Mouse (Mus musculus) embryonic facial prominence, embryonic 13.5 days (tissue): ENCODE data around the gene Tmem151a. TPM values are rescaled to one million over a fixed set of nuclear protein-coding genes. Genes with fewer than 3 reads are reported as not detected.
A peak's percentile ranks its signal among the peaks of the same experiment; 100 is the strongest.

Source experiments
- ATAC-seq: fragments of 200-750 bp; cut with Nextera tagmentation; 2 replicates; pipeline ENCODE4 v1.8.0; 2017; ENCODE audit warnings: low read depth; ENCODE audit not compliant: insufficient number of reproducible peaks, insufficient read depth, low FRiP score, low TSS enrichment
- H3K27ac ChIP-seq: fragments of 300-500 bp; sonication (generic); 2 replicates; pipeline ENCODE4 v1.5.1; 2015; ENCODE audit warnings: moderate library complexity, mild to moderate bottlenecking, inconsistent platforms
- H3K27me3 ChIP-seq: fragments of 300-500 bp; sonication (generic); 2 replicates; pipeline ENCODE4 v1.6.1; 2015; ENCODE audit warnings: mild to moderate bottlenecking, inconsistent platforms
- H3K36me3 ChIP-seq: fragments of 300-500 bp; sonication (generic); 2 replicates; pipeline ENCODE4 v1.6.1; 2015; ENCODE audit warnings: mild to moderate bottlenecking, inconsistent platforms
- H3K4me1 ChIP-seq: fragments of 300-500 bp; sonication (generic); 2 replicates; pipeline ENCODE4 v1.6.1; 2015; ENCODE audit warnings: inconsistent platforms
- H3K4me2 ChIP-seq: fragments of 300-500 bp; sonication (generic); 2 replicates; pipeline ENCODE4 v1.6.1; 2015; ENCODE audit warnings: moderate library complexity, mild to moderate bottlenecking, inconsistent platforms
- H3K4me3 ChIP-seq: fragments of 300-500 bp; sonication (generic); 2 replicates; pipeline ENCODE4 v1.5.1; 2015; ENCODE audit warnings: mild to moderate bottlenecking, inconsistent platforms
- H3K9ac ChIP-seq: fragments of 300-500 bp; sonication (generic); 2 replicates; pipeline ENCODE4 v1.6.1; 2015; ENCODE audit warnings: mild to moderate bottlenecking, inconsistent platforms
- H3K9me3 ChIP-seq: fragments of 300-500 bp; sonication (generic); 2 replicates; pipeline ENCODE4 v1.6.1; 2016; ENCODE audit warnings: inconsistent platforms
- WGBS: fragments of 180-500 bp; shearing (Covaris S2); methylation state at CpG from one replicate; pipeline ENCODE4 v1.1.7; 2015; ENCODE audit warnings: mixed read lengths; 5-methylcytosine and 5-hydroxymethylcytosine counted together
- polyA plus RNA-seq: library from polyadenylated mRNA; unstranded; fragments of >200 nt; fragmentation: Nextera tagmentation; extraction: Ambion mirVana; gene quantifications from 2 replicates; pipeline ENCODE4 v1.2.1, GENCODE M21; 2015

Tmem151a gene
- polyA plus RNA-seq, 1 experiment from 2014 or later = 2.6 TPM

GRCm38 (mm10) chr19:5108271-5108575, 22.9 kb upstream of the Tmem151a start:
- H3K9me3 ChIP-seq = no peaks in the 10 kb centered on the region
- peaks cover 69% of the 10 kb centered on the region for H3K36me3 ChIP-seq
- WGBS = 34% methylated on average over 5 of the region's 5 CpGs
- no peaks in the 10 kb centered on the region for H3K27me3 ChIP-seq
- H3K4me3 ChIP-seq = no peak overlapping the region
- no peak for ATAC-seq
- H3K4me2 ChIP-seq = no peak overlapping the region
- peaks cover 23% of the 10 kb centered on the region for H3K4me1 ChIP-seq
- H3K27ac ChIP-seq = no peak overlapping the region
- H3K9ac ChIP-seq = no peak overlapping the region

GRCm38 (mm10) chr19:5107556-5108270, 22.4 kb upstream of the Tmem151a start:
- Histone ChIP-seq H3K4me3 (0 out of 2 replicates have a peak overlapping the region, but pooled peaks have one; percentile 82), H3K4me1 (peaks cover 23% of the 10 kb centered on the region), H3K9ac (0 out of 2 replicates have a peak overlapping the region, but pooled peaks have one; percentile 51), H3K36me3 (peaks cover 69% of the 10 kb centered on the region), H3K4me2 (no peak overlapping the region), H3K27ac (peak overlapping the region; percentile 95; the same call in 1 of the 2 replicates), H3K27me3 (no peaks in the 10 kb centered on the region), H3K9me3 (no peaks in the 10 kb centered on the region)
- no peak for ATAC-seq
- 71% methylated on average over 18 of the region's 18 CpGs for WGBS

DNA sequence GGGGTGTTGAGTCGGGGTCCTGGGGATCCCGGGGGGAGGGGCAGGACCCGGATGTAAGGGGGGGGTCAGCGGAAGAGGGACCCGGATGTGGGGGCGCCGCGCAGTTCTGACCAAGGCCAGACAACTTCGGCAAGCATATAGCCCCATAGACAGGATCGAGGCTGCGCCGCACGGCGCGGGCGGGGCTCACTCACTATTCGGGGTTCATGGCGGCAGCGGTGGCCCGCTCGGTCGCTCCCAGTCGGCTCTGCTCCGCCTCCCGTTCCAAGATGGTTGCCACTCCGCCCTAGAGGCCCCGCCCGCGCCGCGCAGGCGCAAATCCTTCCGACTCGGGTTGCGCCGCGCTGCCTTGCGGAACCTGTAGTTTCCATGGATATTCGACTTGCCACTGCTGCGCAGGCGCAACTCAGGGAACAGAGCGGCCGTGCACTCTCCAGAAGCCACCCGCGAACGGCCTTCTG, 21.4 kb upstream of the Tmem151a start, which contains the start of gene Rab1b:
Rab1b (minus strand) TSS at position 342 of the 461 bp plus-strand sequence.
- Histone ChIP-seq H3K36me3 (peaks cover 70% of the 10 kb centered on the region), H3K27ac (peak within 1 kb of the TSS; percentile 95), H3K9ac (peak within 1 kb of the TSS; percentile 92), H3K9me3 (no peaks in the 10 kb centered on the region), H3K4me1 (peaks cover 23% of the 10 kb centered on the region), H3K4me3 (peak within 1 kb of the TSS; percentile 82), H3K27me3 (no peaks in the 10 kb centered on the region), H3K4me2 (peak within 1 kb of the TSS; percentile 89)
- ATAC-seq = peak; percentile 92
- under 1% methylated on average over 46 of the region's 46 CpGs for WGBS

GRCm38 (mm10) chr19:5106074-5106473, 20.7 kb upstream of the Tmem151a start:
- H3K27ac ChIP-seq = peak overlapping the region; percentile 95
- WGBS = 14% methylated on average over 9 of the region's 9 CpGs
- peak overlapping the region; percentile 92 for H3K9ac ChIP-seq
- H3K9me3 ChIP-seq = no peaks in the 10 kb centered on the region
- ATAC-seq = no peak
- no peaks in the 10 kb centered on the region for H3K27me3 ChIP-seq
- peaks cover 23% of the 10 kb centered on the region for H3K4me1 ChIP-seq
- H3K4me2 ChIP-seq = peak overlapping the region; percentile 89
- peak overlapping the region; percentile 82 for H3K4me3 ChIP-seq
- peaks cover 70% of the 10 kb centered on the region for H3K36me3 ChIP-seq

DNA sequence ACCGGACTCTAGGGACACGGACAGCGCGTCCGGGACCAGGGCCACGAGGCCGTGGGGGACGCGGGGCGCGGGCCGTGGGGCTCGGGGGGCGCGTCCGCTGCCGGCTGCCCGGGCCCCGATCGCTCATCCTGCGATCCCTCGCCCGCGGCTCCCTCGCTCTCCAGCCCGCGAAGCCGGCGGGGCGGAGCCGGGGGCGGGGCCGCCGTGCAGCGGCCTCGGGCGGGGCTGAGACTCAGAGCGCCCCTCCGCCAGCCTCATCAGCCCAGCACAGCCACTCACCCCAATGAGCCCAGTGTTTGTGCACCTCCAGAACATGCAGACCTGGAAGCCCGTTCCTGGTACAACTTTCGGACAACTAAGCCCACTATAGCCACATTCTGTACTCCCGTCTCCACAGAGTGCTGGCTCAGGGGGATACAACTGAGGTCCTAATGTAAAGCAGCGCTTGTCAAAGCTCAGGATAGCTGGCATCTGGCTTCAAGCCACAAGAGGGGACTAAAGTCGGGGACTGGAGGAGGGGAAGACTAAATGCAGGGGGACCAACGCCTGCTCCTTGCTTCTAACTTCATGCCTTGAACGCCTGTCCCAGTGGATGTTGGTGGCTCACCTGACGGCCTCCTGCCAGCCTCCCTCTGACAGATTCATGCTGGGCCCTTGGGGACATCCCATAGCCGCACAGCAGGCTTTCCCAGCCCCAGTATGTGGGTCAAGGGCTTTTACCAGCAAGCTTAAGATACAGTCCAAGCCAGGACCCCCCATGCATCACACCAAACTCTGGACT, 13.2 kb upstream of the Tmem151a start, which contains the start of gene Cnih2:
Cnih2 (minus strand) TSS at position 159 of the 781 bp plus-strand sequence.
- peaks cover 44% of the 10 kb centered on the region for H3K36me3 ChIP-seq
- peak within 1 kb of the TSS; percentile 94 for H3K9ac ChIP-seq
- H3K4me3 ChIP-seq = peak within 1 kb of the TSS; percentile 79
- peak within 1 kb of the TSS; percentile 91 for H3K4me2 ChIP-seq
- ATAC-seq = peak; percentile 50; the same call in 1 of the 2 replicates
- peaks cover 61% of the 10 kb centered on the region for H3K4me1 ChIP-seq
- 2% methylated on average over 38 of the region's 48 CpGs for WGBS
- H3K27ac ChIP-seq = peak within 1 kb of the TSS; percentile 75
- H3K27me3 ChIP-seq = no peaks in the 10 kb centered on the region
- H3K9me3 ChIP-seq = no peaks in the 10 kb centered on the region

DNA sequence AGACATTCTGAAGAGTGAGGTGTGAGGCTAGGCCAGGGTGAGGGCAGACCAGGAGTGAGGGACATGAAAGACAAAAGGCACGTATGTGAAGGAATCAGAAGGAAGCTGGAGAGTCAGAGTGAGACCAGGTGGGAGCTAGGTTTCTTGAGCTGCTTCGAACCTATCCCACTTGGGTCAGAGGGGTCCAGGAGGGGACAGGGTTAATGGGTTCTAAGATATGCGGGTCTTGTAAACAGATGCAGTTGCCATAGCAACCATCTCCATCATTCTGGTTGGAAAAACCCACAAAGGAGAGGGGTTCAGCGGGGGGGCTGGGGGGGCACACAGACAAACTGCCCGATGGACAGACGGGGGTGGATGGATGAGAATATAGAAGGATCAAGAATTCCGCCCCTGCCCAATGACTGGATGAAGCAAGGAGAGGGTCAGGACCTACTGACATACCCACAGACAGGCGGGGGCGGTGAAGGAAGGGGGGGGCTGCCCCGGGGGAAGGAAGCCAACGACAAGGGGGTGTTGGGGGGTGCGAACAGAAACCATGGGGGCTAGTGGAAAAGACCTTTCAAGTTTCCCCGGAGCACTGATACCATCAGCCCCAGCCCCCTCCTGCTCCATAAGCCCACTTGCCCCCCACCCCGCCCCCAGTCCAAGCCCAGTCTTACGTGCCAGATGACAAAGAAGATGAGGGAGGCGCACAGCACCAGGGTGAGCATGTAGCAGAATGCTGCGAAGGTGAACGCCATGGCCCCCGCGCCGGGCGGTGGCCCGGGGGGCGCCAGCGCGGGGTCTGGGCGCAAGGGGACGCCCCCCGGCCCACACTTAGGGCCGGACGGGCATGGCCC, 12.4 kb upstream of the Tmem151a start:
- peak overlapping the region; percentile 91 for H3K4me2 ChIP-seq
- H3K4me1 ChIP-seq = peaks cover 64% of the 10 kb centered on the region

DNA sequence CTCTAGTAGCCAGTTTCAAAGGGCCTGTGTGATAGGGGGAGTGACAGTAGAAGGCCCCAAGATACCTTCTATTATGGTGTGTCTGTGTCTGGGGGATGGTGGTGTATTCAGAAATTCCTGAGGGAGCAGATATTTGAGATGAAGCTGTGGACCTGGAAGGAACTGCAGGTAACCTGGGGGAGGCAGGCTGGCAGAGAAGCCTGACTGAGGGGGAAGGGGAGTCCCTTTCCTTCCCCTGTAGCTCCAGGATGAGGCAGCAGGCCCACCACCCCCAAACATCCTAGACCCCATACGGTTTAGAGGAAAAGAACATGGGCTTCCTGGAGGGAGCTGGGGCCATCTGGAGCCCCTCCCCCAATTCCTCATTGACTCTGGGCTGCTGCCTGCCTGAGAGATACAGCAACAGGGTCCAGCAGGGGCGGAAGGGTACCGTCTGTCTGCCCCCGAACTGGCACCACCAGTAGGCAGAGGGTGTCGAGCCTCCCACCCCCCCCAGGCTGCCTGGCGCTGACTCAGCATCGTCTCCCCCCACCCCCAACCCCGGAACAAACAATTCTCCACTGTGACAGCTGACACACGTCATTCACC, 10.7 kb upstream of the Tmem151a start:
- Histone ChIP-seq H3K36me3 (peaks cover 44% of the 10 kb centered on the region), H3K27ac (no peak overlapping the region), H3K9ac (peak overlapping the region; percentile 94; the same call in 1 of the 2 replicates), H3K9me3 (no peaks in the 10 kb centered on the region), H3K4me2 (peak overlapping the region; percentile 91), H3K27me3 (no peaks in the 10 kb centered on the region), H3K4me1 (peaks cover 64% of the 10 kb centered on the region), H3K4me3 (peak overlapping the region; percentile 79; the same call in 1 of the 2 replicates)
- no peak for ATAC-seq
- 16% methylated on average over 9 of the region's 9 CpGs for WGBS

More for the DNA sequence above, 12.4 kb upstream of the Tmem151a start:
- Histone ChIP-seq H3K9me3 (no peaks in the 10 kb centered on the region), H3K27me3 (no peaks in the 10 kb centered on the region), H3K27ac (peak overlapping the region; percentile 75), H3K9ac (peak overlapping the region; percentile 94), H3K36me3 (peaks cover 44% of the 10 kb centered on the region), H3K4me3 (peak overlapping the region; percentile 79)
- ATAC-seq = peak; percentile 11; the same call in 1 of the 2 replicates
- 3% methylated on average over 29 of the region's 31 CpGs for WGBS

DNA sequence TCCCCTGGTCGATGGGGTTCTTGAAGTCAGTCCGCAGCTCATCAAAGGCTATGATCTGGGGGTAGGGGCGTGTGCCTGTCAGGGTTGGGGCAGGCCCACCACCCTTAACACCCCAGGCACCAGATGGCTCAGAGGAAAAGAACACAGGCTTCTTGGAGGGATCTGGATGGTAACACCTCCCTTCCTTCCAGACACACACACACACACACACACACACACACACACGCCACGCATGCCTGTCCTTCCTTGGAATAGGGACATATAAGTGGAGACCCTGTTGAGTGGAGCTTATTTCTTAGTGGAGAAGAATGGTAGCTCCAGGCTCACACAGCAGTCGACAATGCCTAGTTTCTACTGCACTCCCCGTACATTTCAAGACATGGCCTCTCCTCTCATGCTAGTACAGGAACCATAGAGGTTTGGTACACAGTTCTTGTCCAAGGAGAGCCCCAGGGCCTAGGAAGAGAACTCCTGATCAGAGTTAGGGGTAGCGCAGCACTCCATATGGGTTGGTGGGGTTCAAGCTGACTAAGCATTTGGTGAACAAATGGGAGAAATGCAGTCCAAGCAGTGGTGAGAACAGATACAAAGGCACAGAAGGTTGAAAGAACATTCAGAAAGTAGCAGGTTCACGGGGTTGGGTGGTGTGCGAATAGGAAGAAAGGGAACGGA, 9.6 kb upstream of the Tmem151a start:
- WGBS = 47% methylated on average over 11 of the region's 11 CpGs
- Histone ChIP-seq H3K9me3 (no peaks in the 10 kb centered on the region), H3K27ac (peak overlapping the region; percentile 12; the same call in 1 of the 2 replicates), H3K9ac (peak overlapping the region; percentile 32; the same call in 1 of the 2 replicates), H3K4me1 (peaks cover 63% of the 10 kb centered on the region), H3K4me2 (peak overlapping the region; percentile 44), H3K4me3 (peak overlapping the region; percentile 16; the same call in 1 of the 2 replicates), H3K36me3 (peaks cover 41% of the 10 kb centered on the region), H3K27me3 (no peaks in the 10 kb centered on the region)
- ATAC-seq = no peak

DNA sequence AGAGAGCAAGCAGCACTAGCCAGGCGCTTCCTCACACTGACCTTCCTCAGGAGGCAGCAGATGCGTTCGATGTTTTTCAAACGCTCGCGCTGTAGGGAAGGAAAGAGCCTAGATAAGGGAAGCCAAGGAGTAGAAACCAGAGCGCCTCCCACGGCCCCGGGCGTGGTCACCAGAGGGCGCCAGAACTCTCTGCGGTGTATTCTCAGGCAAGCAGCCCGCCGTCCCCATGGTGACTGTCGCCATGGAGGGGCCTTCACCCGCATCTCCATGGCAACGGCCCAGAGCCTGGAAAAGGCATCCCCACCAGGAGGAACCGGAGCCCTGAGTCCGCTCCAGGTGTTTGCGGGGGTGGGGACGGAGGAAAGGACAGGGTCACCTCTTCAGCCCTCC, 8.9 kb upstream of the Tmem151a start:
- H3K27me3 ChIP-seq = no peaks in the 10 kb centered on the region
- peaks cover 59% of the 10 kb centered on the region for H3K4me1 ChIP-seq
- peak overlapping the region; percentile 51 for H3K27ac ChIP-seq
- H3K36me3 ChIP-seq = peaks cover 38% of the 10 kb centered on the region
- H3K9me3 ChIP-seq = no peaks in the 10 kb centered on the region
- WGBS = 2% methylated on average over 21 of the region's 21 CpGs
- no peak for ATAC-seq
- peak overlapping the region; percentile 44 for H3K4me2 ChIP-seq
- peak overlapping the region; percentile 16 for H3K4me3 ChIP-seq
- H3K9ac ChIP-seq = peak overlapping the region; percentile 32; the same call in 1 of the 2 replicates

- Histone ChIP-seq H3K36me3 (peaks cover 38% of the 10 kb centered on the region), H3K4me2 (no peak overlapping the region), H3K27me3 (no peaks in the 10 kb centered on the region), H3K9me3 (no peaks in the 10 kb centered on the region), H3K4me1 (peaks cover 57% of the 10 kb centered on the region), H3K4me3 (no peak overlapping the region), H3K9ac (no peak overlapping the region), H3K27ac (peak overlapping the region; percentile 51; the same call in 1 of the 2 replicates)
- no peak for ATAC-seq
- WGBS = 75% methylated on average over 12 of the region's 12 CpGs
Measured at GRCm38 (mm10) chr19:5093481-5094242, 8.3 kb upstream of the Tmem151a start.
